Mouse (Mus musculus) erythroid progenitor cell, adult 5-6 weeks (primary cell): ENCODE results near the gene Ets2. TPM values are rescaled to one million over a fixed set of nuclear protein-coding genes. Genes with fewer than 3 reads are reported as not detected.
A peak's percentile ranks its signal among the peaks of the same experiment; 100 is the strongest.

Source experiments
- ATAC-seq: replicated peaks from 2 replicates; pipeline ENCODE4 v1.8.0; 2016; ENCODE audit warnings: moderate number of reproducible peaks, mild to moderate bottlenecking, moderate TSS enrichment, inconsistent platforms; ENCODE audit not compliant: poor library complexity, low FRiP score, severe bottlenecking
- total RNA-seq, 2 experiments: library from RNA; stranded (forward) in 1 of 2; stranded (reverse) in 1 of 2; fragments of 150-400 nt in 1 of 2; fragments of 186-747, 209-891 nt in 1 of 2; gene quantifications; 2 replicates each; pipeline versions ENCODE4 v1.2.3 to v1.2.4; 2015 to 2017; ENCODE audit warnings: low replicate concordance in 2 of 2

Ets2 gene
- total RNA-seq (2015; ENCODE audit: low replicate concordance): 8.6 and 10.5 TPM in 2 replicates
- total RNA-seq (2017; ENCODE audit: low replicate concordance): 1.7 and 3.8 TPM in 2 replicates

DNA sequence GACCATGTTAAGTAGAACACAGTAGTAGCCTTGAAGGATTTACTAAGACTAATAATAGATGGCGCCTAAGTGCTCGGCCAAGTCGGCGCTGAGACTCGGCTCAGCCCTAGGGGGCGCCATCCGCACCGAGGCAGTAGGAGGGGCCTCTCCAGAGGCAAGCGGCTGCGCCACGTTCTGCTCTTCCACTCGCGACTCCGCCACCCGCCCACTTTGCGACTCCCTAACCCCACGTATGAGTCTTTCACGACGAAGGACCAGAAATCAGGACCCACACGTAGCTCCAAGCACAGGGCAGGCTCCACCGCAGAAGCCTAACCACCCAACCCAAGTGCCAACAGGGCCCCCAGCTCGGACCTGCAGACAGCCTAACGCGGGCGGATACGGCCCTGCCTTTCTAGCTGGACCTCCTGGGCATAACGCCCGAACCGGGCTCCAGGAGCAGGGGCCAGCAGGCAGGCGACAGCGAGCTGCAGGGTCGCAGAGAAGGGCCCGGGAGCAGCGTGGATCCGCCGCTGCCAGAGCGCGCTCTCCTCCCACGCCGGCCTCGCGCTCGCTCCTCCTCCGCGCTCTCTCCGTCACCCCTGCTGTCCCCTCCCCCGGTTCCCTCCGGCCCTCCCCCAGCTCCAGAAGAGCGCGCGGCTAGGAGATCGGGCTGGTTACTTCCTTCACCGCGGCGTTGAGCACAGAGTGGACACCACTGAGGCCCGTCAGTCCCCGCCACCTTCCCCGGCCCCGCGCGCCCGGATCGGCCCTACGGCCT, at the start of gene Ets2:
Gene Ets2, plus strand, starts transcription at position 274 of the 760 bp plus-strand sequence.
- ATAC-seq: peak; percentile 58; the same call in 1 of the 2 replicates

- ATAC-seq: no peak
These were observed 47.7 kb upstream of the Ets2 start for GRCm38 (mm10) chr16:95654204-95654611.

- ATAC-seq: peak; percentile 49; the same call in 1 of the 2 replicates
These were observed 45.3 kb upstream of the Ets2 start for GRCm38 (mm10) chr16:95656535-95656934.

DNA sequence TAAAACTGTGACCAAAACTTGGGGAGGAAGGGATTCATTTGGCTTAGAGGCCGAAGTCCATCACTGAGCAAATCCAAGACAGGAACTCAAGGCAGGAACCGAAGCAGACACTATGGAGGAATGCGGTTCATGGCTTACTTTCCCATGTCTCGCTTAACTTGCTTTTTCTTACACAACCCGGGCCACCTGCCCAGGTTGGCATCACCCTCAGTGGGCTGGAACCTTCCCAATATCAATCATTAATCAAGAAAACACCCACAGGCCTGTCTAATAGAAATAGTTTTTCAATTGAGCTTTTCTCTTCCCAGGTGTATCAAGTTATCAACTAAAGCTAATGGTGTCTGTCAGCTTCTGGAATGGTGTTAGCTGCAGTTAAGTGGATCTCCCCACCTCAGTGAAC, 44.7 kb upstream of the Ets2 start:
- no peak for ATAC-seq

DNA sequence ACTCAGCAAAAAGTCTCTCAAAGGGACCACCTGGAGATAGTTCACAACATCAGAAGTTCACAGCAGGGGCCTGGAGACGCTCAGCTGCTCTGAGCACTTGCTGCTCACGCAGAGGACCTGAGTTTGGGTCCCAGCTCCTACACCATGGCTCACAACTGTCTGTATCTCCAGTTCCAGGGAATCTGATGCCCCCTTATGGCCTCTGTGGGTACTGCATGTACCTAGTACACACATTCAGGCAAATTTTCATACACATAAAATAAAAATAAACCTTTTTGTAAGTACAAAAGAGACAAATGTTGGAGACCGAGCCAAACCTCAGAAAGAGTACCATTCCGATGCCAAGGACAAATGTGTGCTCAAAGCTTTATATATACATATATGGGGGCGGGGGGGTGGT, 44.1 kb upstream of the Ets2 start:
- no peak for ATAC-seq

DNA sequence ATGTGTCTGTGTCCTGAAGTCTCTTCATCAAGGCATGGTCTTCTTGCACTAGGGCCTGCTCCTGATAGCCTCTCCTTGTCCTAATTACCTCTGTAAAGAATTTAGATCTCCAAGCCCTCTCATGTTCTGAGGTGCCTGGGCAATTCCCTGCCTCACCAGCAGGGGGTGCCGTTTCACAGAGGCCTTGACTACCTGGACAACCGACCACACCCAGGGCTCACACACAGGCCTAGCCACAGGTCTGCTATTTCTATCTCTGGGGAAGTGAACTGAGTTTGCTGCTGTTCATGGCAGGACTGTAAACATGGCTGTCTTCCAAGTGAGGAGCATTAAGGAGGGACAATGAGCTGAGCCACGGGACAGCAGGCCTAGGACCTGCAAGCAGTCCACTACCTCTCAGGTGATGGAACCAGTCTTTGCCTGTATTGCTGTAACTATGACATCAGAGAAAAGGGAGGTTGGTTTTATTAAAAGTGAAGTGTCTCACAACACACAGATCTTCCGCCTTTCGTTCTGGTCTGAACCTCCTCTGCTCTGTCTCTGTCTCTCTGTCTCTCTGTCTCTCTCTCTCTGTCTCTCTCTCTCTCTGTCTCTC, 42.9 kb upstream of the Ets2 start:
- ATAC-seq: no peak; the same call in 1 of the 2 replicates

- no peak for ATAC-seq
These were observed 42.4 kb upstream of the Ets2 start for GRCm38 (mm10) chr16:95659461-95659860.

GRCm38 (mm10) chr16:95660909-95661308, 41.0 kb upstream of the Ets2 start:
- ATAC-seq: no peak

GRCm38 (mm10) chr16:95665472-95666131, 36.3 kb upstream of the Ets2 start:
- no peak for ATAC-seq

GRCm38 (mm10) chr16:95666288-95666687, 35.6 kb upstream of the Ets2 start:
- ATAC-seq: no peak

- no peak for ATAC-seq
These were observed 34.3 kb upstream of the Ets2 start for GRCm38 (mm10) chr16:95667395-95668150.

GRCm38 (mm10) chr16:95668151-95668993, 33.5 kb upstream of the Ets2 start:
- ATAC-seq: no peak

DNA sequence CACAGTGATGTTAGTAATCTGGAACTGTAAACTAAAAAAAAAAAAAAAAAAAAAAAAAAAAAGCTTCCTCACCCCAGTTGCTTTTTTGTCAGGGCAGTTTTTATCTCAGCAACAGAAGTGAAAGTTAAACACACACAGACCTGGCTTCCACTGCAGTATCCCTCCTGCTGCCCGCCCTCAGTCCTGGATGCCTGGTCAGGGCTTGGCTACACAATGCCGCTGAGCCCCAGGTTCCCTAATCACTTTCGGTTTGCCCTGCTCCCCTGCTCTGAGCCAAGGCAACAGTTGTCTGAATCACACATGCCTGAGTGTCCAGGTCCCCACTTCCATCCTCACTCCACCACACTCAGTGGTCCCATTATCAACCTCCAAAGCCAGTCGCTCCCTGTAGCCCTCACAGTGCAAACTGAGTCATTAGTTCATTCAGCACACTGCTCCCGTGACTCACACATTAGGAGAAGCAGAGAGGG, 27.4 kb upstream of the Ets2 start:
- no peak for ATAC-seq

DNA sequence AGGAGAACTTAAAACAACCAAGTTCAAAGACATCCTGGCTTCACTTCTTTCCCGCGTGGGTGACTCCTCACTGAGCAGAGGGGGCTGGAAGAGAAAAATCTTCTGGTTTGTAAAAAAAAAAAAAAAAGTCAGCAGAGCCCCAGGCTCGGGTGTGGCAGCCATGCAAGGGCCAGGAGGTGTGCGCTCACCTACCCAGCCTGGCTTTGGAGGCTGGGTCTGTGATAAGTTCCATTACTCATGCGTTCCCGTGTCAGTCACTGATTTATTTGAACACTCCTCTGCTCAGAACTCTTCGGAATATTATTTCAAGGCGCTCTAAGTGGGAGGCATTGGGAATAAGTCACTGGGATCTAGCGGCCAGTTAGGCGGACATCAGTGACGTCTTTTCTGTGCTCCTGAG, 26.7 kb upstream of the Ets2 start:
- no peak for ATAC-seq

DNA sequence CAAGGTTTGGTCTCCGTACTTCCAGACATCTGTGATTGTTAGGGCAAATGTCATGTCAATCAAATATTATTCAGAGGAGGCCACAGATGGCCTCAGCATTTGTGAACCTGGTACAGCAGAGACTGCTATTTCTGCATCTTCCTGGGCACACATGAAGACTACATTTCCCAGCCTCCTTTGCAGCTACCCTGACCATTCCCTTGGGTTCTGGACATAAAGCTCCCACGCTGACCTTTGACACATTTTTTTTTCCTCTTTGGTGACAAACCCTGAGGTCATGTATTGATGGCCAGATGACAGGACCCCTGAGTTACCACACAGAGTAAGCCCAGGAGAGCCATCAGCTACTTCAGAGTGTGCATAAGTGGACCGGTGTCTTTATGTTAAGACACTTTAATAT, 25.2 kb upstream of the Ets2 start:
- no peak for ATAC-seq

- ATAC-seq: no peak
These were observed 19.4 kb upstream of the Ets2 start for GRCm38 (mm10) chr16:95682431-95682892.

- ATAC-seq: no peak
These were observed 16.1 kb upstream of the Ets2 start for GRCm38 (mm10) chr16:95685807-95686206.

- ATAC-seq: no peak
These were observed 15.6 kb upstream of the Ets2 start for GRCm38 (mm10) chr16:95686246-95686645.

- ATAC-seq: no peak
These were observed 15.0 kb upstream of the Ets2 start for GRCm38 (mm10) chr16:95686901-95687300.
